Mouse (Mus musculus): ENCODE measurements at regions not wholly inside any gene's neighbourhood (a gene's known extent, or its start where the extent isn't known, plus 50 kb on each side); places are given as distances from the start of the nearest gene placed in this dataset.

DNA sequence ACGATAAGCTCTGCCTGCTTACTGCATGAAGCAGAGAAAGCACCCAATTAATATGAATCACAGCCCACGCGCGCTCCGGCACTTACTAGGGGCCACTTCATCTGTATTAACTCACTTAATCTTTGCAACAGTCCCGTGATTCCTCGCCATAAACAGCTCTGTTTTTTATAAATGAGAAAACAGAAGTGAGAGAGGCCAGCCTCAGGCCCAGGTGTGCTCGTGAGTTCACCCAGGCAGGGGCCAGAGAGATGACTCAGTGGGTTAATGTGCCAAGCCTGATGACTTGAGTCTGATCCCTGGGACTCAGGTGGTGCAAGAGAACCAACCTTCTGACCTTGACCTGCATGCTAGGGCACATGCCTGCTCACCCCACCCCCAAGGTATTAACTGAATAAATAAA is 248.4 kb upstream of the Sdk2 start:
- no peaks in the 10 kb centered on the region for H3K36me3 ChIP-seq (ENCODE audit: control insufficient read depth, insufficient read depth)

DNA sequence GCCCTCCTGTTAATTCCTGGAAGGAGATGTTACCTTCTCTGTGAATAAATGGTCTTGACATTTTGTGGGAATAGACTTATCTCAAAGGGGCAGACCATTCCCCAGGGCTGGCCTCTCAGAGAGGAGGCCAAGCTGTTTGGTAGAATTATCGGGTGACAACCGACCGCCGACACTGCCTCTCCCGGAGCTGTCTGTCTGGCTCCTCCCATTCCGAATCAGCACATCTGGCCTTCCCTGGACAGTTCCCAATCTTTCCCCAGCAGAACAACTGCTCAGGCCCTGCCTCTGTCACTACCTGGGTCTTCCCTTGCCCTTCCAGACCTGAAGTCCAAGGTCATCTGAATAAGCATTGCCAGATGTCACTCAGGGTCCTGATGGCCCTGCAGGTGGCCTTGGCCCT is 246.8 kb upstream of the Sdk2 start:
- no peaks in the 10 kb centered on the region for H3K4me1 ChIP-seq (replicated peaks; ENCODE audit: control insufficient read depth, insufficient read depth, low read length)
- ATAC-seq = no peak
- no peak overlapping the region for H3K4me3 ChIP-seq (replicated peaks; ENCODE audit: low read length)
- no peaks in the 10 kb centered on the region for H3K27me3 ChIP-seq (replicated peaks; ENCODE audit: control insufficient read depth, insufficient read depth, low read length)
- H3K9me3 ChIP-seq (ENCODE audit: control insufficient read depth, low read length) = no peaks in the 10 kb centered on the region
- no peak overlapping the region for H3K9ac ChIP-seq (replicated peaks; ENCODE audit: low read depth, low read length)
- no peaks in the 10 kb centered on the region for H3K36me3 ChIP-seq (ENCODE audit: control insufficient read depth, insufficient read depth)
- H3K4me2 ChIP-seq (ENCODE audit: low read length) = no peak overlapping the region
- WGBS = 60% methylated on average over 6 of the region's 6 CpGs
- H3K27ac ChIP-seq (ENCODE audit: low read length) = no peak overlapping the region

More for the DNA sequence above, 248.4 kb upstream of the Sdk2 start:
- Histone ChIP-seq H3K9me3 (ENCODE audit: control insufficient read depth, low read length) (no peaks in the 10 kb centered on the region), H3K4me3 (replicated peaks; ENCODE audit: low read length) (no peak overlapping the region), H3K9ac (replicated peaks; ENCODE audit: low read depth, low read length) (no peak overlapping the region), H3K4me2 (ENCODE audit: low read length) (no peak overlapping the region), H3K27ac (ENCODE audit: low read length) (no peak overlapping the region), H3K4me1 (replicated peaks; ENCODE audit: control insufficient read depth, insufficient read depth, low read length) (no peaks in the 10 kb centered on the region), H3K27me3 (replicated peaks; ENCODE audit: control insufficient read depth, insufficient read depth, low read length) (no peaks in the 10 kb centered on the region)
- ATAC-seq = no peak
- WGBS = 89% methylated on average over 8 of the region's 8 CpGs

DNA sequence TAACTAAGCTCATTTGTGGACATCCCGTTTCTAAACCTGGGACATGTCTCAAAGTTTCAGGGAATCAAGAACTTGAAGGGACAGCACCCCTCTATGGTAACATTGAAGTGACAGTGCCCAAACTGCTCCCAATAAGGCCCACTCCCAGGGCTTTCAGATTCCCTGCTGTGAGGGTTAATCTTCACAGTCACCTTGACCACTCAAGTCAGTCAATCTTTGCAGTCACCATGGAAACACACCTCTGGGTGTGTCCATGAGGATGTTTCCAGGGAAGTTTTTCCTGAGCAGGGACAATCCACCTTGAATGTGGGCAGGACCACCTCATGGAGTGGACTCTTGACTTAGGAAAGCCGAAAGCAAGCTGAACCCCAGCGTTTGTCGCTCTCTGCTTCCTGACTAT is 244.8 kb upstream of the Sdk2 start:
- Histone ChIP-seq H3K4me2 (ENCODE audit: low read length) (no peak overlapping the region), H3K27me3 (replicated peaks; ENCODE audit: control insufficient read depth, insufficient read depth, low read length) (no peaks in the 10 kb centered on the region), H3K4me3 (replicated peaks; ENCODE audit: low read length) (no peak overlapping the region), H3K36me3 (ENCODE audit: control insufficient read depth, insufficient read depth) (no peaks in the 10 kb centered on the region), H3K9me3 (ENCODE audit: control insufficient read depth, low read length) (no peaks in the 10 kb centered on the region), H3K9ac (replicated peaks; ENCODE audit: low read depth, low read length) (no peak overlapping the region), H3K4me1 (replicated peaks; ENCODE audit: control insufficient read depth, insufficient read depth, low read length) (no peaks in the 10 kb centered on the region), H3K27ac (ENCODE audit: low read length) (no peak overlapping the region)
- 78% methylated on average over 4 of the region's 4 CpGs for WGBS
- no peak for ATAC-seq

DNA sequence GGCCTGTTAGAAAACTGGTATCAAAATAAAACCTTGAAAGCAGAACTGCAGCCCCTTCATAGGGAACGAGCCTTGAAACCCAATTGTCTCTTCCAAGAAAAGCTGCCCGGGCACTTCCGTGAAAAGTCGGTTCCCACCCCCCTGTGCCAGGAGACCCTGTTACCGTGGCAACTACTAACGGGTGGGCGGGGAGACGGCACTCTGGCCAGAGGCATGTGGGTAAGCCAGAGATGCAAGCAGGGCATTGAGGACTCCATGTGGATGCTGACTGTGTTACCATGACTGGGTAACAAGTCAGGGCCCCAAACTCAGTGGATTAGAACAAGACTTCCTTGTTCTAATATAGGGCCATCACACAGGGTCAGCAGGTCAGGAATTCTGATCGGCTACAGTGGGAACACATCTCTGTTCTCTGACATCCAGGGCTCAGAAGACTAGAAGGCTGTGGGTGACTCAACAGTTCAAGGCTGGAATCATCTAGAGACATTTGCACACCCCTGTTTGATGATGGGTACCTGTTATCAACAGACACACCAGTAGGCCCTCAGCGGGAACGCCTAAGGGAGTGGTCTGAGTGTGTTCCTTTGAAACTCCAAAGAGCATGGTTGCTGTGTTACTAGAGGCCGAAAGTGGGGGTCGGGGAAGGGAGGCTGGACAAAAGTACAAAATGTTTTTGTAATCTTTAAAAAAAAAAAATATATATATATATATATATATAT is 236.9 kb upstream of the Sdk2 start:
- no peak overlapping the region for H3K4me2 ChIP-seq (ENCODE audit: low read length)
- H3K9me3 ChIP-seq (ENCODE audit: control insufficient read depth, low read length) = no peaks in the 10 kb centered on the region
- no peaks in the 10 kb centered on the region for H3K27me3 ChIP-seq (replicated peaks; ENCODE audit: control insufficient read depth, insufficient read depth, low read length)
- H3K27ac ChIP-seq (ENCODE audit: low read length) = no peak overlapping the region
- H3K36me3 ChIP-seq (ENCODE audit: control insufficient read depth, insufficient read depth) = no peaks in the 10 kb centered on the region
- H3K9ac ChIP-seq (replicated peaks; ENCODE audit: low read depth, low read length) = no peak overlapping the region
- 38% methylated on average over 13 of the region's 13 CpGs for WGBS
- H3K4me3 ChIP-seq (replicated peaks; ENCODE audit: low read length) = no peak overlapping the region
- H3K4me1 ChIP-seq (replicated peaks; ENCODE audit: control insufficient read depth, insufficient read depth, low read length) = peaks cover 24% of the 10 kb centered on the region
- ATAC-seq = peak; percentile 72

DNA sequence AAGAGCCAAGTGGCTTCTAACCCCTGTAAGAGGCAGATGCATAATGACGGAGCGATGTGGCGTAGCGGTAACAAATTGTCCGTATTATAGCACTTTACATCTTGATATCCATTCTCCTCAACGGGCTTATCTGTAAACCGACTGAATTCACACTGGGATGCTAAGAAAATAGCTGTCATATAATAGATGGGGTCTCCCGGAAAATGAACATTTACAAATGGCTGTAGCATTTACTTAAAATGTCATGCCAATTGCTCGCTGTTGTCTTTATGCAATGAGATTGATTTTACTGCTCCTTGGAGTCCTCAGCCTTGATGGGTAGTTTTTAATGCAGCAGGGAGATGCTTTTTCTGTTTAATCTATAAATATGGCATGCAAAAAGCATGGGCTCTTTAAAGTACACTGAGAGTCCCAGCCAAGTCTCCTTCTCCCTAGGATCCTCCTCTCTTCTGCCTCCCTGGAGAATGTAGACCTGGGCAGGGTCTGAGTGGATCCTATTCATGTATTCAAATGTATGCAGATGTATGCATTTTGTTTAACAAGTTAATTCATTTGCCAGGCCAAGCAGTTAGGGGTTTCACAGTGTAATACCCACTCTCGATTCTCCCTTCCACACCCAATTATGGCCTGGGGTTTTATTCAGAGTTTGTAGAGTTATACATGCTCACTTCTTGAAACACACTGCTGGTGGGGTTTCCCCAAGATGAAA is 233.9 kb upstream of the Sdk2 start:
- peak; percentile 77 for ATAC-seq
- no peaks in the 10 kb centered on the region for H3K9me3 ChIP-seq (ENCODE audit: control insufficient read depth, low read length)
- no peak overlapping the region for H3K4me2 ChIP-seq (ENCODE audit: low read length)
- H3K27me3 ChIP-seq (replicated peaks; ENCODE audit: control insufficient read depth, insufficient read depth, low read length) = no peaks in the 10 kb centered on the region
- no peaks in the 10 kb centered on the region for H3K36me3 ChIP-seq (ENCODE audit: control insufficient read depth, insufficient read depth)
- H3K9ac ChIP-seq (replicated peaks; ENCODE audit: low read depth, low read length) = no peak overlapping the region
- H3K4me3 ChIP-seq (replicated peaks; ENCODE audit: low read length) = no peak overlapping the region
- peaks cover 24% of the 10 kb centered on the region for H3K4me1 ChIP-seq (replicated peaks; ENCODE audit: control insufficient read depth, insufficient read depth, low read length)
- WGBS = 54% methylated on average over 10 of the region's 10 CpGs
- peak overlapping the region; percentile 13; the same call in 1 of the 2 replicates for H3K27ac ChIP-seq (ENCODE audit: low read length)

DNA sequence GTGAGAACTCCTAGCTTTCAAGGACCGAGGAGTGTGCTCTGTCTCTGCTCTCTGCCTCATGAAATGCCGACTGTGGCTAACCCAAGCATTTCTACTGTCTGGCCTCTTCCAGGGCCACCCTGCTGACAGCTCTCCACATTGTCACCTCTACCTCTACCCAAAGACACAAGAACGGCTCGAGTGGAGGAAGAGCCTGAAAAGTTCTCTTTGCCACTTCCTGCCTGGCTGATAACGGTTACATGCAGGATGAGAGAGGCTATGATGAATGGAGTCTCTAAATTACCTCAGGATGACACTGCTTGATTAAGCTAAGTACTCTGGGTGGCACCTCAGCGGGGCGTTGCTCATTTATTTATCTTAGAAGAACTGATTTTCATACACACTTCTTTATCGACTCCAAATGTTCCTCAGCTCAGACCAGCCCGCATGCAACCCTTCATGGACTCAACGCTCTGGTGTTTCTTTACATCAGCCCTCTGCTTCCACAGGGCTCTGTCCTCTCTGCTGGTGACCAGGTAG is 230.0 kb upstream of the Sdk2 start:
- Histone ChIP-seq H3K27me3 (replicated peaks; ENCODE audit: control insufficient read depth, insufficient read depth, low read length) (no peaks in the 10 kb centered on the region), H3K4me3 (replicated peaks; ENCODE audit: low read length) (no peak overlapping the region), H3K36me3 (ENCODE audit: control insufficient read depth, insufficient read depth) (no peaks in the 10 kb centered on the region), H3K4me2 (ENCODE audit: low read length) (no peak overlapping the region), H3K9me3 (ENCODE audit: control insufficient read depth, low read length) (no peaks in the 10 kb centered on the region), H3K4me1 (replicated peaks; ENCODE audit: control insufficient read depth, insufficient read depth, low read length) (peaks cover 36% of the 10 kb centered on the region), H3K27ac (ENCODE audit: low read length) (no peak overlapping the region), H3K9ac (replicated peaks; ENCODE audit: low read depth, low read length) (no peak overlapping the region)
- 90% methylated on average over 10 of the region's 10 CpGs for WGBS
- no peak for ATAC-seq

DNA sequence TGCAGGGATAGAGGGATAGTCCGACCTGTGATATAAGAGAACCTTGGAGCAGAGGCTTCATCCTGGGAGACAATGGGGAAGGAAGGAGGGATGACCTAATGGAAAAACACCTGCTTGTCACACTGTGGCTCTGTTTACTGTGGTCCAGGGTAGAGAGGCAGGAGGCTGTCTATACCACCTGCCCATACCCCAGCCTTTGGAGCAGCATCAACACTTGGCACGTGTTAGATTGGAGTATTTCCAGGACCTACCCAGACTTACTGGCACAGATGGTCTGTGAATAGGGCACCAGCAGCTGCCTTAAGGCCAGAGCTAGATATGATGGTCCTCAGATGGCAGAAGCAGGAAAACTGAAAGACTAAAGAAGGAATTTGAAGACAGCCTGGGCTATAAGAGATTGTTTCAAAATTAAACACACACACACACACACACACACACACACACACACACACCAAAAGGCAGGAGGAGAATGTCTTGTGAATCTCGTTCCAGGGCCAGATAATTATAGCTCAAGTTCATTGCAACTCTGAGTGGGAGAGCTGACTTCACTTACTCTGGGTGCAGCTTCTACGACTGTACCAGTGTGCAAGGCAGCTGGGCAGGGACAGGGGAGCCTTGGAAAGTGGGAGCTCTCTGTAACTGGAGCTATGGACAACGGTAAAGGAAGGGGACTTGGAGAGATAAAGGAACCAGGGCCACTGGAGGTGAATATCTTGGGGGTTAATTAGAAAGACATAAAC is 227.8 kb upstream of the Sdk2 start:
- Histone ChIP-seq H3K27me3 (replicated peaks; ENCODE audit: control insufficient read depth, insufficient read depth, low read length) (no peaks in the 10 kb centered on the region), H3K4me3 (replicated peaks; ENCODE audit: low read length) (no peak overlapping the region), H3K36me3 (ENCODE audit: control insufficient read depth, insufficient read depth) (no peaks in the 10 kb centered on the region), H3K4me1 (replicated peaks; ENCODE audit: control insufficient read depth, insufficient read depth, low read length) (peaks cover 18% of the 10 kb centered on the region), H3K4me2 (ENCODE audit: low read length) (no peak overlapping the region), H3K9ac (replicated peaks; ENCODE audit: low read depth, low read length) (no peak overlapping the region), H3K9me3 (ENCODE audit: control insufficient read depth, low read length) (no peaks in the 10 kb centered on the region), H3K27ac (ENCODE audit: low read length) (peak overlapping the region; percentile 19; the same call in 1 of the 2 replicates)
- WGBS = 20% methylated on average over 5 of the region's 5 CpGs
- ATAC-seq = peak; percentile 90

DNA sequence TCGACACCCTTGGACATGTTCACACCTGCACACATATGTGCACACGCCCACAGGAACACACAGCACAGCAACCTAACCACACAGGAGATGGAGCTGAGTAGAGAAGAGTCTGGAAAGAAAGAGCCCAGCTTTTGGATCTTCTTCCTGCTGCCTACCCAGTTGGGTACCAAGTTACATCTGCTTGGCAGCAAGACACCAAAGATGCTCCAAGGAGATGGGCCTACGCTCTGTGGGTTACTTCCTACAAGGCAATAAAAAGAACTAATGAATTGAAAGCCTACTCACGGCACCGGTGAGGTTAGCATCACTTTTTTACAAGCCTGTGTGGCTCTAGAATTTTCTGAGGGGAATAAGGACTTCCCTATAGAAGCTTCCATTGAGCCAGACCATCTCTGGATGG is 224.4 kb upstream of the Sdk2 start:
- no peak overlapping the region for H3K4me2 ChIP-seq (ENCODE audit: low read length)
- no peaks in the 10 kb centered on the region for H3K9me3 ChIP-seq (ENCODE audit: control insufficient read depth, low read length)
- no peaks in the 10 kb centered on the region for H3K27me3 ChIP-seq (replicated peaks; ENCODE audit: control insufficient read depth, insufficient read depth, low read length)
- no peak overlapping the region for H3K4me3 ChIP-seq (replicated peaks; ENCODE audit: low read length)
- H3K4me1 ChIP-seq (replicated peaks; ENCODE audit: control insufficient read depth, insufficient read depth, low read length) = peaks cover 21% of the 10 kb centered on the region
- H3K36me3 ChIP-seq (ENCODE audit: control insufficient read depth, insufficient read depth) = no peaks in the 10 kb centered on the region
- no peak overlapping the region for H3K9ac ChIP-seq (replicated peaks; ENCODE audit: low read depth, low read length)
- WGBS = 93% methylated on average over 5 of the region's 5 CpGs
- no peak overlapping the region for H3K27ac ChIP-seq (ENCODE audit: low read length)
- no peak for ATAC-seq

DNA sequence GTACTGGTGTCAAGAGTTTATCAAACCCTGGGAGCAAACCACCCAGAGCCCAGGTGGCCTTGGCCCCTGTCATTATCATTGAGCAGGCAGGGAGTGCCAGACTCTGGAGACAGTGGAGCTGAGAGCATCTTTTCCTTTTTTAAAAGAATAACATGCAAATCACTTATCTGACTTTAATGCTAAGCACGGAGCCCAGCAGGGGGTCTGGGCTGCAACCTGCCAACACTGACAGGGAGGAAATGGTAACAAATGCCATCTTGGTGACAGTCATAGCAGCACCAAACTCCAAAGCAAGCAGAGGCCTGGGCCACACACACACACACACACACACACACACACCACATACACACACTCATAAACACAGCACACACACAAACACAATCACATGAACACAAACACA is 223.1 kb upstream of the Sdk2 start:
- no peak overlapping the region for H3K9ac ChIP-seq (replicated peaks; ENCODE audit: low read depth, low read length)
- peaks cover 16% of the 10 kb centered on the region for H3K4me1 ChIP-seq (replicated peaks; ENCODE audit: control insufficient read depth, insufficient read depth, low read length)
- H3K4me2 ChIP-seq (ENCODE audit: low read length) = no peak overlapping the region
- H3K9me3 ChIP-seq (ENCODE audit: control insufficient read depth, low read length) = no peaks in the 10 kb centered on the region
- H3K4me3 ChIP-seq (replicated peaks; ENCODE audit: low read length) = no peak overlapping the region
- no peaks in the 10 kb centered on the region for H3K27me3 ChIP-seq (replicated peaks; ENCODE audit: control insufficient read depth, insufficient read depth, low read length)
- H3K27ac ChIP-seq (ENCODE audit: low read length) = 0 out of 2 replicates have a peak overlapping the region, but pooled peaks have one; percentile 34
- H3K36me3 ChIP-seq (ENCODE audit: control insufficient read depth, insufficient read depth) = no peaks in the 10 kb centered on the region
- no peak for ATAC-seq
- WGBS = 50% methylated on average over 1 of the region's 1 CpGs
